Mouse (Mus musculus) kidney, adult 2 months (tissue): Measurements from ENCODE around the gene Gm5741.

Source experiments
- CTCF ChIP-seq: fragments of 200-500 bp; conservative IDR thresholded peaks from 2 replicates; pipeline ENCODE4 v1.5.1; 2011; ENCODE audit warnings: low read depth, mild to moderate bottlenecking, control low read depth, low read length, moderate library complexity, mixed read lengths; ENCODE audit not compliant: insufficient read depth, insufficient read length
- POLR2A ChIP-seq: fragments of 200-500 bp; IDR thresholded peaks from one replicate; pipeline ENCODE4 v1.6.1; 2011; ENCODE audit warnings: low read depth, low read length, control low read depth

GRCm38 (mm10) chr8:85074617-85075016 lies 6.8 kb upstream of the Gm5741 start:
- TF ChIP-seq CTCF, result no peak
- TF ChIP-seq POLR2A, result no peak
